Mouse (Mus musculus) pancreas, adult 10 weeks (tissue): ENCODE results near the gene Spice1. TPM values are rescaled to one million over a fixed set of nuclear protein-coding genes. Genes with fewer than 3 reads are reported as not detected.

ENCODE experiments used
- polyA plus RNA-seq: library from polyadenylated mRNA; stranded (reverse); fragments of 350-450 nt; fragmentation: Illumina TruSeq; extraction: RNeasy Lipid Tissue Mini Kit (QIAGEN cat#74804); gene quantifications from one replicate; pipeline ENCODE4 v1.2.3, GENCODE M21; 2015; ENCODE audit warnings: low read depth, low replicate concordance; ENCODE audit not compliant: insufficient read depth

Gene Spice1
- polyA plus RNA-seq, result 3.7 TPM

DNA sequence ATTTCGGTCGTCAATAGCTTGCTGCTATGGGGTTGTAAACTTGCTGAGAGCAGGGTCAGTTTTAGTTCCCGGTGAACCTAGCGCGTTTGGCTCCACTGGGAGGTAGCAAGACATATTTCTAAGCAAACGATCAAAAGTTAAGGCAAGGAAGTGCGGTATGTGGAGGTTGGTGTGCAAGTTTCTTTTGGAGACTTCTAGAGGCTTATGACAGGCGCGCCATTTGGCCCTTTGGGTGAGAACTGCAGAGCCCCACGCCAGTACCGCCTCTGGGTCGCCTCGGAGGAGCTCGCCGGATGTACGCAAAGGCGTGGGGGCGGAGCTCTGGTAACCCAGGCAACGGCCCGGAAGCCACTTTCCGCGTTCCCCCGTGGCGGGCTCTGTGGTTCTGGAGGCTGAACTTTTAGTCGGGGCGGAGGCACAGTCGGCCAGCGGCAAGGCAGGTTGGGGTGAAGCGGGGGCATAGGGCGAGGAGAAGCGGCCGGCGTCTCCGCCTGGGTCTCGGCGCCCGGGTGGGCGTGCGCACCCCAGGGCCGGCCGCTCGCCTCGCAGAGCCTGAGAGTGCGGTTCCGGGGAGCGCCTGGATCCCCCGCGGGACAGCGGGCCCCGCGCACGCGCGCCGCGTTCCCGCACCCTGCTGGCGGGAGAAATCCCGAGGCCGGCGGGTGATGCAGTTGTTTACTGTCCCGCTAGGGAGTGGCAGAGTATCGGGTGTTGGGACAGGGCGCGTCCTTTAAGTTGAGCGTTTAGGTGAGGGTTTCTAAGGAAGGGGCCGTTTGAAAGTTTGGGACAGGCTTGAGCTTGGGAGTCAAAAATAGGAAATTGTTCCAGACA, at the start of gene Spice1:
Gene Spice1, plus strand, starts transcription at position 51 of the 831 bp plus-strand sequence.

DNA sequence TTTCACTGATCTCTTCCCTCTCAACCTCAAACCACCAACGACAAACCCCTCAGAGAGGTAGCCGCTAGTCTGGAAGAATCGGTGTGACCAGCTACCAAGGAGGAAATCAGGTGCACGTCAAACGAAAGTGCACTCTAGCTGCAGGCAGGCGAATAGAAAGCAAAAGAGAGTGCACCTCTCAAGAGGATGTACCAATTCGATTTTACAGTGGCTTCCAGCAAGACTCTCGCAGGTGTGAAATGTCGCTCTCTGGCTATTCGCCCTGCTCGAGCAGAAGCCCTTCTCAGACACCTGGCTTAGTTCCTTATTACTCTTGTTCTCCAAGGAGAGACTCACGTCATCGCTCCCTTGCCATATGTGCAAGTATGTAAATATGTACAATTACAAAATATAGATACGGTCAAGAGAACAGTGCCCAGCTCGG, 14.0 kb upstream of the Spice1 start, which contains the start of gene Sidt1:
Gene Sidt1, minus strand, starts transcription at position 336 of the 424 bp plus-strand sequence.

DNA sequence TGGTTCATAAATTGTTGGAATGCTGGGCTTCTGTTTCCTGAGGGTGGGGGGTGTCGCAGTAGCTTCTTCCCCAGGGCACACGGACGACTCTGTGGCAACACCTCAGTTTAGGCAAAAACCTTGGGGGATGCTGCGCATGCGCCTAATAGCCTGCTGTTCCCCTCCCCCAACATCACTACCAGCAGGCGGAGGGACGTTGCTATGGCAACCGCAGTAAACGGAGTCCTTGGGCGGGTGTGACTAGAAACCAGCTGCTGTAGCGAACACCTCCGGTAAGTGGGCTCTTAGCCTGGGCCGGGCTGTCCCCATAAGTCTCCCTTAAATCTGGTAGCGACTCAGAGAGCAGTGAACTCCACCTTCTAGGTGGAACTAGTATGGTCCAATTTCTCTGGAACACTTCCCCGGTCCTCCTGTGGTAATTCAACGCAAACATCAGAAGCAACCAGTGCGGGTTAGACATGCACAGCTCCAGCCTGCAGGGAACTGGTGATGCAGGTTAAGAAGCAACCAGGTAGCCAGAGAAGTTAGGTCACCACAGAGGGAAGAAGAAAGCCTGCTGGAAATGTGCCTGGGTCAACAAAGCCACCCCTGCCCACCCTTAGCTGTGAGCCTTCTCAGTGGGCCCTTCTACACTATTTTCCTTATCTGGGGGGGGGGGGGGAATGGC, 47.8 kb downstream of the Spice1 start, which contains the start of gene Cfap44:
Gene Cfap44, plus strand, starts transcription at position 220 of the 667 bp plus-strand sequence.

Other genes starting within 250 kb of the Spice1 start
- gene Atp6v1a, start 207.4 kb upstream of the Spice1 start, polyA plus RNA-seq, result 7.3 TPM
- 7.6 TPM for gene Naa50, start 207.3 kb upstream of the Spice1 start, polyA plus RNA-seq
- 2.1 TPM for gene Usf3, start 173.9 kb upstream of the Spice1 start, polyA plus RNA-seq
- not detected for gene Sidt1, start 13.9 kb upstream of the Spice1 start, polyA plus RNA-seq
- gene Cfap44, start 47.7 kb downstream of the Spice1 start, polyA plus RNA-seq, result not detected
- gene Boc, start 211.8 kb downstream of the Spice1 start, polyA plus RNA-seq, result 4.6 TPM